Mouse (Mus musculus) limb, embryonic 14.5 days (tissue): ENCODE measurements around the gene Stat5a. TPM values are rescaled to one million over a fixed set of nuclear protein-coding genes. Genes with fewer than 3 reads are reported as not detected.

Source experiments
- ATAC-seq: fragments of 200-750 bp; cut with Nextera tagmentation; 2 replicates; pipeline ENCODE4 v1.8.0; 2017; ENCODE audit warnings: low read depth, moderate number of reproducible peaks, moderate TSS enrichment; ENCODE audit not compliant: low FRiP score
- DNase-seq: peaks from one replicate; pipeline ENCODE4 v3.0.0-alpha.2; 2015; ENCODE audit warnings: low spot score
- H3K27ac ChIP-seq: fragments of 300-500 bp; sonication (generic); replicated peaks from 2 replicates; pipeline ENCODE4 v1.5.1; 2014; ENCODE audit warnings: low read depth, mild to moderate bottlenecking, low read length, moderate library complexity, mixed read lengths
- H3K27me3 ChIP-seq: fragments of 300-500 bp; sonication (generic); 2 replicates; pipeline ENCODE4 v1.6.1; 2014; ENCODE audit warnings: low read length, mixed read lengths; ENCODE audit not compliant: control insufficient read depth, insufficient read depth
- H3K36me3 ChIP-seq: fragments of 300-500 bp; sonication (generic); 2 replicates; pipeline ENCODE4 v1.6.1; 2014; ENCODE audit warnings: mild to moderate bottlenecking, low read length, moderate library complexity, mixed read lengths; ENCODE audit not compliant: control insufficient read depth, insufficient read depth
- H3K4me1 ChIP-seq: fragments of 300-500 bp; sonication (generic); 2 replicates; pipeline ENCODE4 v1.6.1; 2014; ENCODE audit warnings: antibody characterized with exemption, low read length, mixed read lengths; ENCODE audit not compliant: control insufficient read depth, insufficient read depth
- H3K4me2 ChIP-seq: fragments of 300-500 bp; sonication (generic); replicated peaks from 2 replicates; pipeline ENCODE4 v1.6.1; 2014; ENCODE audit warnings: low read depth, mild to moderate bottlenecking, low read length, moderate library complexity; ENCODE audit not compliant: severe bottlenecking
- H3K4me3 ChIP-seq: fragments of 300-500 bp; sonication (generic); replicated peaks from 2 replicates; pipeline ENCODE4 v1.5.1; 2014; ENCODE audit warnings: low read length
- H3K9ac ChIP-seq: fragments of 300-500 bp; sonication (generic); 2 replicates; pipeline ENCODE4 v1.6.1; 2014; ENCODE audit warnings: mild to moderate bottlenecking, low read depth, low read length, moderate library complexity; ENCODE audit not compliant: severe bottlenecking
- H3K9me3 ChIP-seq: fragments of 300-500 bp; sonication (generic); 2 replicates; pipeline ENCODE4 v1.6.1; 2016; ENCODE audit warnings: low read length; ENCODE audit not compliant: control insufficient read depth
- POLR2A ChIP-seq: fragments of 200-500 bp; IDR thresholded peaks from 2 replicates; pipeline ENCODE4 v1.8.0; 2012; ENCODE audit warnings: inconsistent platforms, mild to moderate bottlenecking, moderate library complexity, borderline replicate concordance; ENCODE audit not compliant: insufficient read depth, insufficient read length; ENCODE audit errors: extremely low read depth
- WGBS: fragments of 180-500 bp; shearing (Covaris S2); extraction: QIAGEN DNeasy Blood & Tissue Kit; methylation state at CpG from one replicate; pipeline ENCODE4 v1.1.7; 2014; 5-methylcytosine and 5-hydroxymethylcytosine counted together
- polyA plus RNA-seq, 2 experiments: library from polyadenylated mRNA; depleted of rRNA in 1 of 2; stranded (reverse) in 1 of 2; unstranded in 1 of 2; fragments of >200 nt; fragmentation: Nextera tagmentation in 1 of 2; extraction: Ambion mirVana in 1 of 2; gene quantifications; 2 replicates each; pipeline versions ENCODE4 v1.2.1 to v1.2.3; 2012 to 2014

Stat5a gene
- polyA plus RNA-seq, 2 experiments = 7.8 to 8.0 TPM

DNA sequence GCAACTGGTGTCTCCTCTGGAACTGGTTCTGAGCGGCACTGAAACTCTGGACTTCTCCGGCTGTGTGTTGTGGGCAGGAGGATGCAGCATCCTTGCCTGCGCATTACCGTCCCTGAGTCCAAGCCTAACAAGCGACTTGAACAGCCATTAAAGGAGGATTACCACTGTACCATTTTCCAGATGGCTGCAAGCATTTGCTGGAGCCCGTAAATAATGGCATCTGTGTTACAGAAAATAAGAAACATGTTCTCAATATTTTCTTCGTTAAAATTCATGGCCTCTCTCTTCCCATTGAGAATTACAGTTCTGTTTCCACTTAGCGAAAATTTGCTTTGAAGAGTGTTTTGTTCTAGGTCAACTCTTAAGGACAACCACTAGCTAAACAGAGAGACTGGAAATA, 39.1 kb upstream of the Stat5a start:
- Histone ChIP-seq H3K9me3 (no peaks in the 10 kb centered on the region), H3K36me3 (no peaks in the 10 kb centered on the region), H3K27ac (no peak overlapping the region), H3K4me2 (0 out of 2 replicates have a peak overlapping the region, but pooled peaks have one; percentile 5), H3K9ac (no peak overlapping the region), H3K4me1 (peaks cover 5% of the 10 kb centered on the region), H3K4me3 (no peak overlapping the region), H3K27me3 (no peaks in the 10 kb centered on the region)
- DNase-seq = peak; percentile 53
- WGBS = 30% methylated on average over 8 of the region's 8 CpGs
- no peak for TF ChIP-seq POLR2A
- no peak for ATAC-seq

DNA sequence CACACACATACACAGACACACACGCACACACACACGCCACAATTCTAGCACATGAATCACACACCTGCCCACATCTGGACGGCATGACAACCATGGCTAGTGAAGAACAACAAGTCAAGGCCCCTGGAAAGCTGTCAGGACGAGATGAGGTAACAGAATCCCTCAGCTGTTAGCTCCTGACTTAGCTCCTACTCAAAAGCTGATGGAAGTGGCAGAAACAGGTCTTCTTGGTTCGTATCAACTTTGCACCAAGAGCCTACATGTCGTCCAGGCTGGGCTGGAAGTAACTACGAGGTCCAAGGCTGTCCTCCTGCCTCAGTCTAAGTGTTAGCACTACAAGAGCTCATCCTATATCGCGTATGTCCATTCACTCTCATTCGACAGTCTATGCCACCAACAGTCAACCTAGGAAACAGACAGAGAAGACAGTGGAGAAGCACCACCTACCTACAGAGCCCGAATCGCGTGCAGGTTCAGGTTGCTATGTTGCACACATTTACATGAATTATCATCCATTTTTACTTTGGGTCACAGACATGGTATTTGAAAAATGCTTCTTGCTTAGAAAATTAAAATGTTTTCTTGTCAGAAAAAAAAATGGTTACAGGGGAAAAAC, 37.4 kb upstream of the Stat5a start:
- no peak overlapping the region for H3K27ac ChIP-seq
- no peak for ATAC-seq
- 79% methylated on average over 13 of the region's 13 CpGs for WGBS
- H3K36me3 ChIP-seq = no peaks in the 10 kb centered on the region
- H3K9me3 ChIP-seq = no peaks in the 10 kb centered on the region
- DNase-seq = no peak
- H3K4me1 ChIP-seq = peaks cover 9% of the 10 kb centered on the region
- no peak overlapping the region for H3K4me3 ChIP-seq
- H3K9ac ChIP-seq = no peak overlapping the region
- no peaks in the 10 kb centered on the region for H3K27me3 ChIP-seq
- TF ChIP-seq POLR2A = no peak
- no peak overlapping the region for H3K4me2 ChIP-seq

DNA sequence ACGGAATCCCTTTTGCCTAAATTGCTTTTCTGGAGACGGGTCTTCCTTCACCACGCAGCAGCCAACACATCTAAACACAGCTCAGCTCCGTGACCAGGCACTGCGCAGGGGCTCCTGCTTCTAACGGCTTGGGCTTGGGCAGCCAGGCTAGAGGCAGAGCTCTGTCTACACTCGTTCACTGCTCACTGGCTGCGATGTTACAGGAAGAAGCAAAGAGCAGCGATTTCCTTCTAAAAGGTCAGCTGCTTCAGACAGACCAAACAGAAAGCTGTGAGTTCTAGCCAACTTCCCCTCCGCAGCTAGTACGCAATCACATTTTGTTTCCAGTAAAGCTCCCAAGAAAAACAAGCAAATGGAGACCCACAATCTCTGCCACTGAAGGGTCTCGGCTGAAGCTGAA, 36.8 kb upstream of the Stat5a start:
- no peaks in the 10 kb centered on the region for H3K9me3 ChIP-seq
- WGBS = 51% methylated on average over 12 of the region's 12 CpGs
- H3K4me3 ChIP-seq = no peak overlapping the region
- no peak overlapping the region for H3K4me2 ChIP-seq
- no peaks in the 10 kb centered on the region for H3K27me3 ChIP-seq
- H3K4me1 ChIP-seq = peaks cover 12% of the 10 kb centered on the region
- H3K27ac ChIP-seq = no peak overlapping the region
- DNase-seq (no peak), ATAC-seq (no peak)
- TF ChIP-seq POLR2A = no peak
- H3K9ac ChIP-seq = no peak overlapping the region
- H3K36me3 ChIP-seq = no peaks in the 10 kb centered on the region

DNA sequence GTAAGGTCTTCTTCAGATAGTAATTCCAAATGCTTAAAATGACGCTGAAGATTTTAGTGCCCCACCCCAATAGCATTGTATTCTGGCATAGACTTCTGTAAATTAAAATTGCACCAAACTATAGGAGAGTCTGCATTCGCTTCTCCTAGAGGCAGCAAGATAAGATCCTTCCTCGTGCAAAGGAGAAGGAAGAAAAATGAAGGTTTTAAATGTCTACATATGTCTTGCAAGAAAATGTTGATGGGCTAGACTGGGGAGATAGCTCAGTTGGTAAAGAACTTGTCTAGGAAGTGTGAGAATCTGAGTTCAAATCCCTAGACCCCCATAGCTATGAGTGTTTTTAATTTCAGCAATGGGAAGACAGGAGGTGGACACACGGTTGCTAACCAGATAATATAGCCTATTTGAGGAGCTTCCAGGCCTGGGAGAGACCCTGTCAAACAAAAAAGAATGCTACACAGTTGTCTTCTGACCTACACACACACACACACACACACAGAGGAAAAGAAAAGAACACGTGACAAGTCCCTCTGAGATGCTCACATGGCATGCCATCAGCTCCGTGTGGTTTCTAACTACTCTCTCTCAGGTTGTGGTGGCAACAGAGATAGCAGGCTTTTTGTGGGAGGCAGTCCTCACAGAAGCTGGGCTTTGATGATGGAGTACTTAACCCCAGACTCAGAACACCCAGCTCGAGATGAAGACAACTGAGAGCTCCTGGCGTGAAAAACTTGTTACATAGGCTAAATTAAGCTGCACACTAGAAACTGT, 35.4 kb upstream of the Stat5a start:
- DNase-seq = no peak
- 73% methylated on average over 8 of the region's 8 CpGs for WGBS
- peaks cover 12% of the 10 kb centered on the region for H3K4me1 ChIP-seq

DNA sequence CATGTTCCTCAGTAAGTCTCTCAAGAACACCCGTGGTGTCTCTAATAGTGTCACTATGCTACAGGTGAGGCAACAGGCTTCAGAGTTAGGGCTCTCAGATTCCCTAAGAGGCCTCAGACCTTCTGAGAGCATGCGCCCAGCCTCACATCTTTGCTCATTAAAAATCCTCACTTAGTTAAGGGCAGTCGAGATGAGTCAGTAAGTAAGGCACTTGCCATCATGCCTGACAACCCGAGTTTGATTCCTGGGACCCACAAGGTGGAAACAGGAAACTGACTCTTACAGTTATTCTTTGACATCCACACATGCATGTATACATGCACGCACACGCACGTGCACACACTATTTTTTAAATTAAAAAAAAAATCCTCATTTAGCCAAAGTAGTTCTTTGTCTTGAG, 34.7 kb upstream of the Stat5a start:
- no peaks in the 10 kb centered on the region for H3K9me3 ChIP-seq
- H3K4me3 ChIP-seq = no peak overlapping the region
- no peak for TF ChIP-seq POLR2A
- DNase-seq = no peak
- H3K36me3 ChIP-seq = no peaks in the 10 kb centered on the region
- H3K4me2 ChIP-seq = no peak overlapping the region
- H3K27me3 ChIP-seq = no peaks in the 10 kb centered on the region
- H3K4me1 ChIP-seq = peaks cover 15% of the 10 kb centered on the region
- H3K27ac ChIP-seq = no peak overlapping the region
- WGBS = 76% methylated on average over 7 of the region's 7 CpGs
- ATAC-seq = no peak
- no peak overlapping the region for H3K9ac ChIP-seq

More for the DNA sequence above, 35.4 kb upstream of the Stat5a start:
- Histone ChIP-seq H3K9me3 (no peaks in the 10 kb centered on the region), H3K4me2 (no peak overlapping the region), H3K27ac (no peak overlapping the region), H3K4me3 (no peak overlapping the region), H3K27me3 (no peaks in the 10 kb centered on the region), H3K36me3 (no peaks in the 10 kb centered on the region), H3K9ac (no peak overlapping the region)
- no peak for ATAC-seq
- TF ChIP-seq POLR2A = no peak
